Mouse (Mus musculus): ENCODE data around the gene Rpa2.
A peak's percentile ranks its signal among the peaks of the same experiment; 100 is the strongest.
"Not testable (repeated sequence)": the region's sequence is repeated elsewhere in the genome, so short reads cannot be mapped to it uniquely, and the experiment has no call there.

Gene Rpa2

DNA sequence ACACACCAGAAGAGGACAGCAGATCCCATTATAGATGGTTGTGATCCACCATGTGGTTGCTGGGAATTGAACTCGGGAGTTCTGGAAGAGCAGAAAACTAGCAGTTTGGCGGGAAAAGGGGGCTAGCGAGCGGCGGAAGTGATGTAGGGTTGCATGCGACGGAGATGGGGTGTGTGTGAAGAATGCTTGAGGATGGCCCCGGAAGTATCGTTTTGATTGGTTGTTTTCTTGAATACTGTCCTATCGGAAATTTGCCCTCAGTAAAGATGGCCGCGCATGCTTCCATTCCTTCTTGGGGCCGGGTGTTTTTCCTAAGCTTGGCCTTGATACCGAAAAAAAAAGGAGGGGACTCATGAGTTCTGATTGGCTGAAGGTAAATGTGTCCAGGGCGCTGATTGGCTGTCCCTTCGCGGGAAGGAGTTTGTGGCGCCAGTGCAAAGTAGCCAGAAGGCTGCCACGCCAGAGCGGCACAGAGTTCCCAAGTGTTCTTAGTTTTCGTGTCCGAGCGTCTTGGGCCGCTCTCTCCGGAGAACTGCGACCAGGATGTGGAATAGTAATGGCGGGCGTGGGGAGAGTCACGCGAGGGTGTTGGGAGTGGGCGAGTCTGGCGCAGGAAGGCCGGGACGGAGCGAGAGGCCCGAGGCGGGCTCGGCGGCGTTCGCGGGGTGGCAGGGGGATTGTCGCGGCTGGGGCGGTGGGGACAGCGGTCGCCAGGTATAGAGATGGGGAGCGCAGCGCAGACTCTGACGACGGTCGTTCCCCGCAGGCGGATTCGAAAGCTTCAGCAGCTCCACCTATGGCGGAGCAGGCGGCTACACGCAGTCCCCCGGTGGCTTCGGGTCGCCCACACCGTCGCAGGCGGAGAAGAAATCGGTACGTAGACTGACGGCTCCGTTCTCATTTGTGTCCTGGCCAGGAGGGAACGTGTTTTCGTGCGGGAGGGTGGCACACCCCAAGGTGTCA, at the start of gene Rpa2:
Rpa2 (plus strand) TSS at position 419 of the 963 bp plus-strand sequence.
- DNase-seq, result peak; percentile 99 to 100

DNA sequence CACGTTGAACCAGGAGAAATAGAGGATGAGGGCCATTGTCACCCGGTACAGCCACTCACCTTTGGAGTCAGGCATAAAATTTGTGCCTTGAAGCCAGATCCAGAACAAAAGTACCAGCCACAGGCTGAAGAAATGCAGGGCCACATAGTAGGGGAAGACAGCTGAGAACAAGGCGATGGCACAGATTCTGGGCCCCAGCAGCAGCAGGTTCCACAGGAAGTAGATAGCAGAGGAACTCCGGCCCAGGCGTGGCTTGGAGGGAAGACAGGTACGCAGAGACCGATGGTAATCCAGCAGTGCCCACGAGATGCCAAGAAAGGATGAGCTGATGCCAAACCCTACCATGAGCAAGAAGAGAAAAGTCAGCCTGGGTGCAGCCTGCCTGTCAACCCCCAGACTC, 39.9 kb upstream of the Rpa2 start:
- no peak for DNase-seq

DNA sequence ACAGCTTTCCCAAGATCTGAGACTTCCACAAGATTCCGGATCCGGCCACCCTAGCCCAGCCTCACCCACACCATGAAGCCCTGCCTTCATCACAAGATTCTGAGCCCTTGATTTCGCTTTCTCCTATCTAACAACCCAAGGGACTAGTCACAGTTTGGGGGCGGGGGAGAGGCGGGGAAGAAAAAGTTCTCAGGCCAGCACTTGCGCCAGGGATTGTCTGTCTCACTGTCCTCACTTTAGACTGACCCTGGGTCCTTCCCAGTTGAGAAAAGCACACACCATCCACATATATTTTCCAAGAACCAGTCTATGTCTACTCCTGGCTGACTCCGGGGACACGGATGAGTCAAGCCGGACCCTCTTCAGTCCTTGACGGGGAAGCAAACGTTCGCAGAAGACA, 36.5 kb upstream of the Rpa2 start:
- no peak for DNase-seq

DNA sequence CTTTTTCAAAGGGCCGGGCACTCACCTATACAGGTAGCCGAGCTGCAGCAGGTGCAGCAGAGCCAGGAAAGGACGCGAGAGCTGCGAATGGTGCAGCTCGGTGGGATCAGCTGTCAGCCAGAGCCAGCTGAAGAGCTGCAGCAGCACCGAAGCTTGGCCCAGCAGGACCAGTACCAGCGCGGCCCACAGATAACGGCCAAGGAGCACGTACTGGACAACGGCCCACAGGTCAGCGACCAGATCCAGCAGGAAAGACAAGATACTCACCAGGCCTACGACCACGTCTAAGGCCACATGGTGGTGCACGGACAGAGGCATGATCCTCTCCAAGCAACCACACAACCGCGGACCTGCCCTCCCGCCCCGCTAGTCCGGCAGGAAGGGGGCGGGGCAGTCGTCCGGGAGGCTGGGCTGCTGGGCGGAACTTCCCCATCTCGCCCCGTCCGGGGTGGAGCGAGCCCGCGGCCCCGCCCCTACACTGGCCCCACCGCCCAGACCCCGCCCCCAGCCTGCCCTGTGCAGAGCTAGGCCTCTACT, 35.9 kb upstream of the Rpa2 start, which contains the start of gene Xkr8:
Xkr8 (minus strand) TSS at position 399 of the 537 bp plus-strand sequence.
- peak; percentile 86 for DNase-seq

DNA sequence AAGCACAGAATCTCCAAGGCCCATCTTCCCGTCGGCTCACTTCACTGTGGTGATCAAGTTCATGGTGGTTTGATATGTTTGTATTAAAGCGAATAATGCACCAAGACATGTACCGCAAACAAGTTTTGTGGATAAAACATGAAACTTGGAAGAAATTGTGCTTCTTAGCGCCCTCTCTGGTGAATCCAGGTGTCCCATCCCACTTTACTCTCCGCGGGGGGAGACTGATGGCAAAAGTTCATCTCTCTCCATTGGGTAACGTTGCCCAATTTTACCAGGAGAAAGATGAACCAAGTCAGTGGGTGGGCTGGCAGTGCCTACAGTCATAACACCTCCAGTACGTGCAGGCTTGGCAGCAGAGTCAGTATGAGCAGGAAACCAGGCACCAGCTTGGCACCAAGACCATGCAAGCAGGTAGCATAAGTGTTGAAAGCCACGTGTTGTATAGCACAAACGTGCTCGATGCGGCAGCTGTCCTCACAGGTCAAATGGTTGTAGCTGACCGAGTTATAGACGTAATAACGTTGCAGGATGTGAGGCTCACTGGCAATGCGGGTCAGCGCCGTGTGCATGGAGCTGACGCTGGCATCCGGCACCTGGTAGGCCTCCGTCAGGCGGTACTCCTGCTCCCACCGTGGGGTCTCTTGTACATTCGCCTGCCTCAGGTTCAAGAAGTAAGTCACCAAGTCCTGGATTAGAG, 34.9 kb upstream of the Rpa2 start:
- peak; percentile 15 to 20 for DNase-seq

DNA sequence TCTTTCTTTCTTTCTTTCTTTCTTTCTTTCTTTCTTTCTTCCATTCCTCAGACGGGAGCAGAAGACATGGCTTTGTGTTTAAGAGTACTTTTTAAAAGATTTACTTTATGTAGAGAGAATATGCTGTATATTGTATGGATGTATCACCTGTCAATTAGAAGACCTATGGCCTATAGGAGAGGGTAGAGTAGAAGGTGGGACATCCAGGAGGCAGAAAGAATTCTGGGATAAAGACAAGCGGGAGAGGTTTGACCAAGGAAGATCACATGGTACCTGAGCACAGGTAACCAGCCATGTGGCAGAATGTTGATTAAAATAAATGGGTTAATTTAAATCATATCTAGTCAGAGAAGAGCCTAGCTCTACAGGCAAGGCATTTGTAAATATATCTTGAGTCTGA, 33.4 kb upstream of the Rpa2 start:
- no peak for DNase-seq

DNA sequence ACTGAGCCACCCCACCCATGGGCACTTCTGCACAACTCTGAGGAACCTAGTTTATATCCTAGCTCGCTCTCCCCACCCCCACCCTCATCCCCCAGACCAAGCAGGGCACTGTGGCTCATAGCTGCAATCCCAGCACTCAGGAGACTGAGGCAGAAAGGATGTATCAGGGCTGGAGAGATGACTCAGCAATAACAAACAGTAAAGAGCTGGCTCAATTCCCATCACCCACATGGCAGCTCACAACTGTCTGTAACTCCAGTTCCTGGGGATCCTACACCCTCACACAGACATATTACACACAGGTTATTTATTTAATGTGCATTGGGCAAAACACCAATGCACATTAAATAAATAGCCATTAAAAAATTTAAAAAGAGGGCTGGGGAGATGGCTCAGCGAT, 32.7 kb upstream of the Rpa2 start:
- no peak for DNase-seq

DNA sequence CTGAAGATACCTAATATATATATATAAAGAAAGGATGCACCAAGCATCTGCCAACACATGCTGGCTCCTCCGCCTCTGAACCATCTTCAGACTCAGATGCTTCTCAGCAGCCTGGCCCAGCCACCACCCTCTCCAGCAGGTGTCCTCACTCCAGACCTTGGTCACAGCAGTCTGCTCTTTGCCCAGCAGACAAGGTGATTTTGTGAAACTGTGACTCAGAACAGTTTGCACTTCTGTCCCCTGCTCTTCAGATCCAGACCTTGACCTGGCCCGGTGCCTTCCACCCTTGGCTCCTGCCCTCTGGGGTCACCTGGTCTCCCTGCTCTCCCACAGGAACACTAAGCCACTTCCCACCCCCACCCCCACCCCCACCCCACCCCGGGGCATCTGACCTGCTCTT, 32.2 kb upstream of the Rpa2 start:
- no peak for DNase-seq

DNA sequence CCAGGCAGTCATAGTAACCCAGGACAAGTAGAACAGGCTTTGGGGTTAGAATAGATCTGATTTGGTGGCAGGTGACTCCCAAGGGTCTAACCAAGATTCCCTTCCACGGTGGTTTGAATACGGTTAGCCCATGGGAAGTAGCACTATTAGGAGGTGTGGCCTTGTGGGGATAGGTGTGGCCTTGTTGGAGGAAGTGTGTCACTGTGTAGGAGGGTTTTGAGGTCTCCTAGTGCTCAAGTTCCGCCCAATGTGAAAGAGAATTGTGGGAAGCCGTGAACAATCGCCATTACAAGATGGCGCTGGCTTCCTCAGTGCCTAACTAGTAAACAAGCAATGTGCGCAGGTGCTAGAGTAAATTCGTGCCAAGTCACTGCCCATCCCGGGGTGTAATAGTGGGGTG, 31.0 kb upstream of the Rpa2 start:
- DNase-seq, result not testable (repeated sequence)

DNA sequence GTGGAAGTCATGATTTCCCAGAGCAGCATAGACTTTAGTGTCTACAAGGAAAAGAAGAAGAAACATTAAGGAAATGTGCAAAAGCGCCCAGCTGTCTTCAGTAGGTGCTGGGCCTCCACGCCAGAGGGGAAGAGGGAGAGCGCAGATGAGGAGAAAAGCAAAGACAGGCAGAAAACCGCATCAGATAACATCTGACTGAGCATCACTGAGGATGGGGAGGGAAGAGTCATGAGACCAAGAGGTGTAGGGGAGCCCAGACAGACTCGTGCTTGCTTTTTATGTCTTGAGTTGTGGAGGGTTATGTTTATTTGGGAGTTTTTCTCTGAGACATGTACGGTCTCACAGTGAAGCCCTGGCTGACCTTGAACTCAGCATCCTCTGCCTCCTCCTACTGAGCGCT, 26.6 kb upstream of the Rpa2 start:
- DNase-seq, result no peak

DNA sequence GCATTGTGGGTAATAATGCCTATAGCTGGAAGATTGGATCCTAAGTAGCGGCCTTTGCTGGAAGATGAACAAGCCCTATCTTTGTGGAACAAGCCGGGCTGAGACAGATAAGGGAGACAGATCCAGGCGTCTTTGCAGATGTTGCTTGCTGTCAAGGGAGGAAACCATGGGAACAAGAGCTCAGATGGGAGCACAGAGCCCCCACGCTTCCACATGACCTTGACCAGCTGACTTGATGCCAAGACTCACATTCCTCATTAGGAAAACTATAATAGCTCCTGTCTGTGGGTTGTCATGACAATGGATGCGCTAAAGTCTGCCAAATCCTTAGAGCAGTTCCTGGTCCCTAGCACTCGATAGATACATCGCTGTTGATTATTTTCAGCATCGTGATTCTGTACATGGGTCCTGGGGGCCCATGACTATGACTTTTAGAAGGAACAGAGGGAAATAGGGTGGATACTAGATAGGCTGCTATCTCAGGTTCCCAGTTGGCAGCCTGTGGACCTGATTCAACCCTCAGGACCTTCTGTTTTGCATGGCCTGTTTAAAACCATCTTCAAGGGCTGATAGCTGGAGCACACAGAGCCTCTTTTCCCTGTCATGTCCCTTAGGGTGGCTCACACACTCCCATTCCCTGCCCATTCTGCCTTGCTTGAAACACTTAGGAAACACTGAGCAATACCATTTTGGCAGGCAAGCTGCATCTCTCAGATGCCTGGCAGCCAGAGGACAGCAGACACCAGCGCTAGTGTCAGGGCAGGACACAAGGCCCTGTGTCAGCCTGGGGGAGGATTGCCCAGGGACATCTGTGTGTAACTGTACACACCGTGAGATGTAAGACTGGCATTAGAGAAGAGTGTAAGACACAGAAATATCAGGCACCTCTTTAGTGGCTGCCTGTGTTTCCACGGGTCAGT, 23.9 kb upstream of the Rpa2 start:
- no peak for DNase-seq

DNA sequence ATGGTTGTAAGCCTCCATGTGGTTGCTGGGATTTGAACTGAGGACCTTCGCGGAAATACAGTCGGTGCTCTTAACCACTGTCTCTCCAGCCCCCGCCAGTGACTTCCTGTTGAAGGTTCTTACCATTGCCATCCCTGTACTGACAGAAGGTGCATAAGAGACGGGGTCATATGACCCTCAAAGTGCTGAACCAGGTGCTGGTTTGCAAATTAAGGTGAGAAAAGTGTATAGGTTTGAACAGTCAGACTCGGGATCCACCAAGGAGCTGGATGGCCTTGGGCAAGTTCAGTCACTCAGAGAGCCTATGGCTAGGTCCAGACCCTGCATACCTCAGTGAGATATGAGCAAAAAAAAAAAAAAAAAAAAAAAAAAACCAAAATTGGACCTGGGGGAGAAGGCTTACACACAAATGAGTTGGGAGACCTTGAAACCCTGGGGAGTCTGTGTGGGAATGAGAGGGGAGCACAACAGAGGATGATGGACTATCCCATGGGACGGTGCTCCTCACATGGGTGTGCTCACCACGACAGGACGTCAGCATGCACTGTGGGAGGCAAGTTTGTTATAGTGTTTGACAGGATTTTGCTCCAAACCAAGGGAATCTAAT, 21.1 kb upstream of the Rpa2 start:
- DNase-seq, result no peak

DNA sequence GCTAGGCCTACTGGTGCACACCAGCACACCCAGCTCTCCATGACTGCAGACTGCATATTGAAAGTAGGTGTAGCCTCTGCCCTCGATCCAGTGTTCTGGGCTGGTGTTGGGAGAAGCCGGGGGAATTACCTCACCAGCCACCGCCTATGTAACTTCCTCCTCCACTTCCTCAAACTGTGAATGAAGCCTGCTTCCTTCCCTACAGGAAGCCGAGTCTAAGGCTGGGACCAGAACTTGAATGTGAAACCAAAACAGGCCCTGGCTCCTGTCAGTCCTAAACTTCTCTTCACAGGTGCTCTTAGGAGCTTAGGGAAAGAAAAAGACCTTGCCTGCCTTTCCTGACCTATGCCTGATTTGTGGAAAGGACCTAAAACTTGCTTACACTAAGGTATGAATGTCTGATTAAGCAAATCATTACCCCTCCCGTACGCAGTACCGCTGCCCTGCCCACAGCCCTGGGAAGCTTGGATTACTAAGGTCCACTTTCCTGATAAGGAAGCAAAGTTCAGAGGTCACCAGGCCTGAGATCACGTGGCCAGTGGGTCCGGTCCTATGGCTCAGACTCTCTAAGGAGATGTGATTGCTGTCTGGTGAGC, 20.4 kb upstream of the Rpa2 start:
- no peak for DNase-seq

DNA sequence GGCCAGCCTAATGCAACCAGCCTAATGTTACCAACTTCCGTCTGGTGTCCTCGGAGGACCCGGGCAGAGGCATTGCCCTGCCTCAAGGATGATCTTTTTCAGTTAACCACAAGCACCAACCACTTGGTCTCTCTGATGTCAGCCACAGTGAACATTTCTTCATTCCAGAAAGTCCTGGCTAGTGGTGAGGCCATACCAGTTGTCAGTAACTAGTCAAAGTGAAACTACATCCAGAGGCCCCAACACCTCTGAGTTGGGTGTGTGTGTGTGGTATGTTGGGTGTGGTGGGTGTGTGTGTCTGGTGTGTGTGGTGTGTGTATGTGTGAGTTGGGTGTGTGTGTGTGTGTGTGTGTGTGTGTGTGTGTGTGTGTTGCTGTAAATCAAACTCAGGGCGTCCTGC, 19.4 kb upstream of the Rpa2 start:
- no peak for DNase-seq

DNA sequence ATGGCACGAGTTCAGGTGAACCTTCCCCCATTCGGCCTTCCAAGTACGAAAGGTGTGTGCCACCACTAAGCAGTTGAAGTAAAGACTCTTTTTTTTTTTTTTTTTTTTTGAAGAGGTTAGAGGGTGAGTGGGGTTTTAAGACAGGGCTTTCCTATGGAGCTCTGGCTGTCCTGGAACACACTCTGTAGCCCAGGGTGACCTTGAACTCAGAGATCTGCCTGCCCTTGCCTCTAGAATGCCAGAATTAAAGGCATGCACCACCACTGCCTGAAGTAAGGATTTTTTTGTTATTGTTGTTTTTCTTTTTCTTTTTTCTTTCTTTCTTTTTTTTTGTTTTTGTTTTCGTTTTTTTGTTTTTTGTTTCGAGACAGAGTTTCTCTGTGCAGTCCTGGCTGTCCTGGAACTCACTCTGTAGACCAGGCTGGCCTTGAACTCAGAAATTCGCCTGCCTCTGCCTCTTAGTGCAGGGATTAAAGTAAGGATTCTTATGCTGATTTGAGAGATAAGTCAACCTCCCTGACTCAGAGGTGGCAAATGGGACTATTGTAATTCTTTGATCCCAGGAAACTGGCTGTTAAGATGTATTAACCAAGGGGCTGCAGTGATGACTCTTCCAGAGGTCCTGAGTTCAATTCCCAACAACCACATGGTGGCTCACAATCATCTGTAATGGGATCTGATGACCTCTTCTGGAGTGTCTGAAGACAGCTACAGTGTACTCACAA, 18.7 kb upstream of the Rpa2 start:
- DNase-seq, result no peak

DNA sequence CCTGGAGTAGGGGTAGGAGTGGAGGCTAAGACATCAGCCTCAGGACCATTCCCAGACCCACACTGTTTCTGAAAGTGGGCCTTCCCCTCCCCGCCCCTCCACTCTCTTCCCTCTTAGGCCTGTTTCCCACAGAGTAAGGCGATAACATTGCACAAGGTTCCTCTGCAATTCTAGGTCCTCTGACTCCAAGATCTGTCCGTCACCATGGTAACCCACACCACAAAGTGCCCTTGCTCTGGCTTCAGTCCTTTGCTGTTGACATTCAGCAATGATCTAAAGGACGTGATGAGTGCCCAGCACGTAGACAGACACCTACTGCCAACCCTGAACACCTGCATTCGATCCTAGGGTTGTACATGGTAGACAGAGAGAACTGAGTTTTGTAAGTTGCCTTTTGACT, 15.1 kb upstream of the Rpa2 start:
- no peak for DNase-seq

DNA sequence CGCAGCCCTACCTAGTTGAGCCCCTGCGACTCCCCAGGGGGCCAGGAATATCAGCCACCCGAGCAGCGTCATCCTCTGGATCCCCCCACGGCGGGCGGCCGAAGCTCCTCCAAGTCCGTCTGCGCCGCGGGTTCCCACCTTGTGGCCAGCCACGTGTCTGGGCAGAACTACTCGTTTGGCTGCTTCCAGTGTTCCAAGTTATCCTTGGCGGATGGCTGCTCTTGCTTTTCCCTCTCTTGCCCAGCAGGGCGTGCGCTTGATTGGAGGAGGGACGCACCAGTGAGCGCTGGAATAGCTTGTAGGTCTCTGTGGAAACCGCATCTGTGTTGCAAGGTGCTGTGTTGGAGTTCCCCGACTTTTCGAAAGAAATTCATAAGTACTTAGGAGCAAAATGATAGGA, 11.2 kb upstream of the Rpa2 start, which contains the start of gene Smpdl3b:
Smpdl3b (minus strand) TSS at position 279 of the 400 bp plus-strand sequence.
- DNase-seq, result peak; percentile 63 to 65

DNA sequence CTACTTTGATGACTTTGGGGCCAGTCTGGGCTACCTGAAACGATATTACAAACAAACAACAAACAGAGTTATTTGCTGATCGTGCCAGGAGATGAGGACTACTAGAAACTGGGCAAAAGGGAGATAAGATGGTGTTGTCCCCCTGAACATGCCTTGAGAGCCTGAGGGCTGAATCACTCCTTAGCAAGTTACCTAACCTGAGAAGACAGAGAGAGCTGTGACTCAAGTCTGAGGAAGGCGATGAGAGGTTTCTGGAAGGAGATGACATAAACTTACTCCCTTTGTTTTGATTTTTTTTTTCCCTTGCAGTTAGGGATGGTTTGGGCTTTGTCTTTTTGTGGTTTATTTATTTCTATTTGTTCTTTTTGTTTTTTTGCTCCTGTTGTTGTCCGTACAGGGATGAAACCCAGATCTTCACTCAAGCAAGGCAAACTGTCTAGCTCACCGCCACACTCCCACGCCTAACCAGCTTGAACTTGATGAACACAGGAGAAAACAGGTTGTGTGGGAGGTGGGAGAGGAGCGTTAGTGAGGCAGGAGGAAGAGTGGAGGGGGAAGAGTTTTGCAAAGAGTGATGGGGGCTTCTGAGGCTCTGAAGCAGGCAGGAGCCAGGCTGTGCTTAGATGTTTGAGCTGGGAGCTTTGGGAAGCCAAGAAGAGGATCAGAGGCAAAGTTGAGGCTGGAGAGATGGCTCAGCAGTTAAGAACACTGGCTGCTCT, 10.3 kb upstream of the Rpa2 start:
- DNase-seq, result no peak

DNA sequence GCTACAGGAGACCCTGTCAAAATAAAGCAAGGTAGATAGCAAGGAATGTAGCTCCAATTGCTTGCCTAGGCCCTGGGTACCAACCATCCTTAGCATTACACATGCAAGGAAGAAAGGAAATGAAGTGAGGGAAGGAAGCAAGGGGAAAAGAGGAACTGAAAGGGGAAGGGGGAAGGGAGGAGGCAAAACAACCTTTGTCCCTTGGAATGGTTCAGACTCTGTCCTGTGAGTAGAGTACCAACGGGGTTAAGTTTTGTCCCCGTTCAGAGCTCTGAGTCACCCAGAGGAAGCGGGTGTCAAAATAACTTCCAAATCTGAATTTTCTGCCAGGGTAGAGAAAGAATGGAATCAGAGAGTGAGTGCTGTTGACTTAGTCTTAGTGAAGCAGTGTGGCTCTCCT, 7.8 kb upstream of the Rpa2 start:
- DNase-seq, result no peak

DNA sequence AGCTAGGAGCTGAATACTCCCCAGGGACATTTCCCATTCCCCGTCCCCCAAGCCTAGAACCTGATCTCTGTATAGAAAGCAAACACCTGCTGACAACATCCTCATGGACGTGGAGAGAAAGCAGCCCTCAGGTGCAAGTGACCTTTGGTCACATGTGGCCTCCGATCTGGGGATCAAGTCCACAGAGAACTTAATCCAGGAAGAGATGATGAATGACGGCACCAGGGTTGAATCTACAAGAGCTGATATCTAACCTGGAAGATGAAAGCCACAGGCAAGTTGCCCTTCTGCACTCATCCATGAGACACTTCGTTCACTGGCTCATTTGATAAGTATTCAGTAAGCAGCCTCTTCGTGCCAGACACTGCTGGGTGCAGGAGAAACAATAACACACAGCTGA, 5.5 kb upstream of the Rpa2 start:
- DNase-seq, result no peak
